Mouse (Mus musculus): ENCODE measurements at regions not wholly inside any gene's neighbourhood (a gene's known extent, or its start where the extent isn't known, plus 50 kb on each side); places are given as distances from the start of the nearest gene placed in this dataset.

GRCm38 (mm10) chr5:111890800-111891199, 157.1 kb downstream of the Gm26897 start:
- Histone ChIP-seq H3K36me3 (ENCODE audit: control insufficient read depth in 1 of 2, insufficient read depth in 2 of 2, low read length in 2 of 2) (no peaks in the 10 kb centered on the region), H3K4me1 (ENCODE audit: control insufficient read depth in 1 of 2, insufficient read depth in 2 of 2, low read length in 2 of 2) (no peaks in the 10 kb centered on the region), H3K9me3 (replicated peaks; ENCODE audit: insufficient read depth, low read length) (no peaks in the 10 kb centered on the region), H3K9ac (ENCODE audit: control insufficient read depth, low read depth, low read length, poor library complexity, severe bottlenecking) (no peak overlapping the region), H3K4me3 (ENCODE audit: control insufficient read depth in 1 of 2, insufficient read depth in 1 of 2, low read depth in 2 of 2, low read length in 2 of 2) (no peak overlapping the region), H3K27me3 (ENCODE audit: control insufficient read depth in 1 of 2, insufficient read depth in 2 of 2, low read length in 2 of 2) (no peaks in the 10 kb centered on the region), H3K27ac (ENCODE audit: control insufficient read depth, low read depth, low read length) (no peak overlapping the region), H3K79me2 (ENCODE audit: control insufficient read depth, insufficient read depth, low read length, poor library complexity) (no peaks in the 10 kb centered on the region)
- TF ChIP-seq ZC3H11A (IDR thresholded peaks at IDR 0.05; ENCODE audit: low read depth, low read length) = no peak
- no peak for TF ChIP-seq MXI1 (IDR thresholded peaks at IDR 0.05; ENCODE audit: low read depth, low read length)
- TF ChIP-seq E2F4 (IDR thresholded peaks at IDR 0.05; ENCODE audit: borderline replicate concordance, low read depth, low read length) = no peak
- no peak for TF ChIP-seq CTCF (IDR thresholded peaks at IDR 0.05 in 2 of 3, conservative IDR thresholded peaks at IDR 0.05 in 1 of 3; ENCODE audit: control insufficient read depth in 1 of 3, insufficient read depth in 1 of 3, low read depth in 2 of 3, low read length in 3 of 3, poor library complexity in 1 of 3, severe bottlenecking in 1 of 3)
- no peak for TF ChIP-seq ZMIZ1 (IDR thresholded peaks at IDR 0.05; ENCODE audit: low read depth, low read length)
- no peak for TF ChIP-seq POLR2A (IDR thresholded peaks at IDR 0.05; ENCODE audit: control insufficient read depth in 1 of 2, insufficient read depth in 1 of 2, low read depth in 1 of 2, low read length in 2 of 2, poor library complexity in 1 of 2)
- no peak for TF ChIP-seq ETS1 (IDR thresholded peaks at IDR 0.05; ENCODE audit: low read depth, low read length)
- TF ChIP-seq UBTF (IDR thresholded peaks at IDR 0.05; ENCODE audit: borderline replicate concordance, insufficient read depth, low read depth, low read length) = no peak
- TF ChIP-seq RCOR1 (IDR thresholded peaks at IDR 0.05; ENCODE audit: low read depth, low read length) = no peak
- DNase-seq (ENCODE audit: low read depth, low spot score) = no peak

GRCm38 (mm10) chr5:111891261-111891693, 157.6 kb downstream of the Gm26897 start:
- Histone ChIP-seq H3K27me3 (ENCODE audit: control insufficient read depth in 1 of 2, insufficient read depth in 2 of 2, low read length in 2 of 2) (no peaks in the 10 kb centered on the region), H3K79me2 (ENCODE audit: control insufficient read depth, insufficient read depth, low read length, poor library complexity) (no peaks in the 10 kb centered on the region), H3K9me3 (replicated peaks; ENCODE audit: insufficient read depth, low read length) (no peaks in the 10 kb centered on the region), H3K27ac (ENCODE audit: control insufficient read depth, low read depth, low read length) (no peak overlapping the region), H3K36me3 (ENCODE audit: control insufficient read depth in 1 of 2, insufficient read depth in 2 of 2, low read length in 2 of 2) (no peaks in the 10 kb centered on the region), H3K4me3 (ENCODE audit: control insufficient read depth in 1 of 2, insufficient read depth in 1 of 2, low read depth in 2 of 2, low read length in 2 of 2) (no peak overlapping the region), H3K9ac (ENCODE audit: control insufficient read depth, low read depth, low read length, poor library complexity, severe bottlenecking) (no peak overlapping the region), H3K4me1 (ENCODE audit: control insufficient read depth in 1 of 2, insufficient read depth in 2 of 2, low read length in 2 of 2) (no peaks in the 10 kb centered on the region)
- TF ChIP-seq CHD2 (IDR thresholded peaks at IDR 0.05; ENCODE audit: low read length) = no peak
- TF ChIP-seq USF2 (IDR thresholded peaks at IDR 0.05; ENCODE audit: borderline replicate concordance in 1 of 2, insufficient read depth in 1 of 2, low read depth in 1 of 2, low read length in 2 of 2) = no peak
- TF ChIP-seq TBP (IDR thresholded peaks at IDR 0.05; ENCODE audit: low read depth, low read length) = no peak
- TF ChIP-seq POLR2A (IDR thresholded peaks at IDR 0.05; ENCODE audit: control insufficient read depth in 1 of 2, insufficient read depth in 1 of 2, low read depth in 1 of 2, low read length in 2 of 2, poor library complexity in 1 of 2) = no peak
- TF ChIP-seq CTCF (IDR thresholded peaks at IDR 0.05 in 2 of 3, conservative IDR thresholded peaks at IDR 0.05 in 1 of 3; ENCODE audit: control insufficient read depth in 1 of 3, insufficient read depth in 1 of 3, low read depth in 2 of 3, low read length in 3 of 3, poor library complexity in 1 of 3, severe bottlenecking in 1 of 3) = no peak
- no peak for TF ChIP-seq HCFC1 (IDR thresholded peaks at IDR 0.05; ENCODE audit: low read depth, low read length)
- TF ChIP-seq MXI1 (IDR thresholded peaks at IDR 0.05; ENCODE audit: low read depth, low read length) = no peak
- TF ChIP-seq ZMIZ1 (IDR thresholded peaks at IDR 0.05; ENCODE audit: low read depth, low read length) = no peak
- TF ChIP-seq JUND (IDR thresholded peaks at IDR 0.05; ENCODE audit: low read depth, low read length) = no peak
- DNase-seq (ENCODE audit: low read depth, low spot score) = no peak
